Mouse (Mus musculus) liver, postnatal 0 days (tissue): ENCODE data around the gene Nmu.

ENCODE experiments used
- CTCF ChIP-seq: sonication (generic); IDR thresholded peaks from 2 replicates; pipeline ENCODE4 v1.5.1; 2016; ENCODE audit warnings: antibody characterized with exemption, low read depth
- EP300 ChIP-seq: IDR thresholded peaks from 2 replicates; pipeline ENCODE4 v1.6.1; 2016; ENCODE audit warnings: antibody characterized with exemption, low read depth, mild to moderate bottlenecking

GRCm38 (mm10) chr5:76333833-76334232 lies 29.8 kb downstream of the Nmu start:
- TF ChIP-seq CTCF, result no peak
- no peak for TF ChIP-seq EP300
